Mouse (Mus musculus): Measurements from ENCODE around the gene Sptb. TPM values are rescaled to one million over a fixed set of nuclear protein-coding genes. Genes with fewer than 3 reads are reported as not detected.

Sptb gene
- polyA plus RNA-seq, 1 experiment: 29.1 TPM

- WGBS: 94% methylated on average over 8 of the region's 8 CpGs
- Histone ChIP-seq H3K27ac (ENCODE audit: insufficient read depth, low read depth, low read length) (no peak overlapping the region), H3K4me1 (ENCODE audit: control insufficient read depth, insufficient read depth, low read length) (peaks cover 11% of the 10 kb centered on the region), H3K4me3 (ENCODE audit: insufficient read depth, low read depth, low read length) (no peak overlapping the region)
- no peak for TF ChIP-seq POLR2A (IDR thresholded peaks at IDR 0.05; ENCODE audit: insufficient read depth, low read depth, low read length)
- TF ChIP-seq CTCF (IDR thresholded peaks at IDR 0.05; ENCODE audit: insufficient read depth, low read depth, low read length): no peak
Observed at GRCm38 (mm10) chr12:76537434-76537833, 172.9 kb downstream of the Sptb start.

DNA sequence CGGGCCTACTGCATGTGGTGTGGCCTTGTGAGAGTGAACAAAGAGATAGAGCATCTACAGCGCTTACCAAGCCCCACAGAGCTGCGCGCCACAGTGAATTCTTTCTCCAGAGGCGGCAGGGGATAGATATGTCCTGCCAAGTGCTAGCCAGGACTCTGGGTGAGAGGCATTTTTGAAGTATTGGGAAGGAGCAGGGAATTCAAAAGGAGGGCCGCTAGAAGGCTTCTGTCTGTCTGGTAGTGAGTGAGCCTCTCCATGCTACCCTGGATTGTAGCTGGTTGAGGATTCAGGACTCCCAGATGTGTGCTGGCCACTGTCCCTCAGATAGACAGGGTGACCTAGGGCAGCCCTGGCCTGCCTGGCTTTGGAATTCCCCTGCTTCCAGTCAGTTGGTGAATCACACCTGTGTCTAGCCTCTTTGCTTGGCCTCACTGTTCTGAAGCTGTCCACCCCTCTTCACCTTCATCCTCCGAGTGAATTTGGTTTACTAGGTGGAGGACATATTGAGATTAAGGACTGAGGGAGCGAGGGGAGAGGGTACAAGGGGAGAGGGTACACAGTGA lies 173.7 kb downstream of the Sptb start:
- no peak overlapping the region for H3K27ac ChIP-seq (ENCODE audit: insufficient read depth, low read depth, low read length)
- no peak overlapping the region for H3K4me3 ChIP-seq (ENCODE audit: insufficient read depth, low read depth, low read length)
- peaks cover 11% of the 10 kb centered on the region for H3K4me1 ChIP-seq (ENCODE audit: control insufficient read depth, insufficient read depth, low read length)
- 87% methylated on average over 8 of the region's 8 CpGs for WGBS
- no peak for TF ChIP-seq POLR2A (IDR thresholded peaks at IDR 0.05; ENCODE audit: insufficient read depth, low read depth, low read length)

DNA sequence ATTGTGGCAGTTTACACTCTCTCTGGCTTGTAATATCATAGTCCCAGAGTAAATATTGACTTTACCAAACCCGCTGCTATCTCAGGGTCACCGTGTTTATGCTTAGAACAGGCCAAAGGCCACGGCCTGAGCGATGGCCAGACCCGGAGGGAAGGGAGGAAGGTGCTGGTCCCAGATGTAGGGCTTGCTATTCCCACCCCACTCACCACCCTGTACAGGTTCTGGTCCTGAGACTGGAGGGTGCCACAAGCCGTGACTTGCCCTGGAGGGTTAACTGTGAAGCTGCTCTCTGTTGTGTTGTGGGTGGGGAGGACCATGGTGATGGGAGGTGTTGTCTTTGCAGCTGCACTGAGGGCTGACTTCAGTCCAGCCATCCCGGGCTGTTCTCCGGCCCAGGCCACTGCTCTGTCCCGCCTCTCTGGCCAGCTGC lies 174.9 kb downstream of the Sptb start:
- peaks cover 13% of the 10 kb centered on the region for H3K4me1 ChIP-seq (ENCODE audit: control insufficient read depth, insufficient read depth, low read length)

GRCm38 (mm10) chr12:76534641-76535283 lies 175.6 kb downstream of the Sptb start:
- H3K4me1 ChIP-seq (ENCODE audit: control insufficient read depth, insufficient read depth, low read length): peaks cover 14% of the 10 kb centered on the region
- no peak for TF ChIP-seq POLR2A (IDR thresholded peaks at IDR 0.05; ENCODE audit: insufficient read depth, low read depth, low read length)
- TF ChIP-seq CTCF (IDR thresholded peaks at IDR 0.05; ENCODE audit: insufficient read depth, low read depth, low read length): no peak
- no peak overlapping the region for H3K27ac ChIP-seq (ENCODE audit: insufficient read depth, low read depth, low read length)
- 64% methylated on average over 9 of the region's 9 CpGs for WGBS
- H3K4me3 ChIP-seq (ENCODE audit: insufficient read depth, low read depth, low read length): no peak overlapping the region

More for the DNA sequence above, 174.9 kb downstream of the Sptb start:
- 82% methylated on average over 9 of the region's 9 CpGs for WGBS
- TF ChIP-seq POLR2A (IDR thresholded peaks at IDR 0.05; ENCODE audit: insufficient read depth, low read depth, low read length): no peak
- TF ChIP-seq CTCF (IDR thresholded peaks at IDR 0.05; ENCODE audit: insufficient read depth, low read depth, low read length): no peak
- H3K4me3 ChIP-seq (ENCODE audit: insufficient read depth, low read depth, low read length): no peak overlapping the region
- no peak overlapping the region; the same call in 1 of the 2 replicates for H3K27ac ChIP-seq (ENCODE audit: insufficient read depth, low read depth, low read length)

DNA sequence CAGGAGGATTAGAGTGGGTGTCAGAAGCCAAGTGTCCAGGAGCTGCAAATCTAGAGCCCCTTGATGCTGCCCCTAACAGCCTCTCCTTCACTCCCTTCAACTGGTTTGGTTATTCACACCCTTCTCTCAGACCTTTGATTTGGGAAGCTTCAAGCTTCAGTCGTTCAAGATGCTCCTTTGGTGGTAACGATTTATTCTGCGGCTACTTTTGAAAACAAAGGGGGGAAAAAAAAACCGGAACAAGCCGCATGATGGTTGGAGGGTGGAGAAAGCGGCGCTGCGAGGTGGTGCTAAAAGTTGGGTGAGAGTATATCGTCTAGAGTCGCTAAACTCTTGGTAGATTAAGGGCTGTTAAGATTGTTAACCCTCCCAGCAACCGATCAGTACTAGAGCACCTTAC lies 176.1 kb downstream of the Sptb start:
- Histone ChIP-seq H3K27ac (ENCODE audit: insufficient read depth, low read depth, low read length) (no peak overlapping the region), H3K4me3 (ENCODE audit: insufficient read depth, low read depth, low read length) (peak overlapping the region; percentile 68), H3K4me1 (ENCODE audit: control insufficient read depth, insufficient read depth, low read length) (peaks cover 14% of the 10 kb centered on the region)
- TF ChIP-seq POLR2A (IDR thresholded peaks at IDR 0.05; ENCODE audit: insufficient read depth, low read depth, low read length) (no peak), CTCF (IDR thresholded peaks at IDR 0.05; ENCODE audit: insufficient read depth, low read depth, low read length) (no peak)
- WGBS: 12% methylated on average over 11 of the region's 11 CpGs

- WGBS: under 1% methylated on average over 74 of the region's 74 CpGs
- H3K27ac ChIP-seq (ENCODE audit: insufficient read depth, low read depth, low read length): no peak overlapping the region
- TF ChIP-seq POLR2A (IDR thresholded peaks at IDR 0.05; ENCODE audit: insufficient read depth, low read depth, low read length) (no peak), CTCF (IDR thresholded peaks at IDR 0.05; ENCODE audit: insufficient read depth, low read depth, low read length) (no peak)
- peaks cover 14% of the 10 kb centered on the region for H3K4me1 ChIP-seq (ENCODE audit: control insufficient read depth, insufficient read depth, low read length)
- peak overlapping the region; percentile 68 for H3K4me3 ChIP-seq (ENCODE audit: insufficient read depth, low read depth, low read length)
Observed at GRCm38 (mm10) chr12:76533377-76534222, 176.7 kb downstream of the Sptb start.

DNA sequence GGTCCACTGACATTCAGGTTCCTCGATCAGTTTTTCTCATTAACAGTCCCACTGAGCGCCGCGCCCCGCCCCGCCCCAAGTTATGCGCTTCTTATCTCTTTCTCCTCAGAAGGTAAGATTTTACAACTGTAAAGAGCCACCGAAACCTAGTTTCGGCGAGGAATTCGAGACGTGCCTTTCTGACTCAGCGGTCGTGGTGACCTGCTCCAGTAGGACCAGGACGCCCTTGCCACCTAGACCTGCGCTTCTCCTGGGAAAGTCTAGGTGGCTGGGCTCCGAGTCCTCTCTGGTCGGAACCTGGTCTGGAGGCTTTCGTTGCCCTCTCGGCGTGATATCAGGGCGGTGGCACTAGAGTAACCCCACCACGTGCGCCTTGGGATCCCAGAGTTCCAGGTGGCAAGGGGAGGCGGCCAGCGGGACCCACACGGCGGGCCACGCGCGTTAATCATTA lies 177.4 kb downstream of the Sptb start:
- under 1% methylated on average over 31 of the region's 31 CpGs for WGBS
- H3K4me1 ChIP-seq (ENCODE audit: control insufficient read depth, insufficient read depth, low read length): peaks cover 14% of the 10 kb centered on the region
- no peak overlapping the region for H3K27ac ChIP-seq (ENCODE audit: insufficient read depth, low read depth, low read length)

DNA sequence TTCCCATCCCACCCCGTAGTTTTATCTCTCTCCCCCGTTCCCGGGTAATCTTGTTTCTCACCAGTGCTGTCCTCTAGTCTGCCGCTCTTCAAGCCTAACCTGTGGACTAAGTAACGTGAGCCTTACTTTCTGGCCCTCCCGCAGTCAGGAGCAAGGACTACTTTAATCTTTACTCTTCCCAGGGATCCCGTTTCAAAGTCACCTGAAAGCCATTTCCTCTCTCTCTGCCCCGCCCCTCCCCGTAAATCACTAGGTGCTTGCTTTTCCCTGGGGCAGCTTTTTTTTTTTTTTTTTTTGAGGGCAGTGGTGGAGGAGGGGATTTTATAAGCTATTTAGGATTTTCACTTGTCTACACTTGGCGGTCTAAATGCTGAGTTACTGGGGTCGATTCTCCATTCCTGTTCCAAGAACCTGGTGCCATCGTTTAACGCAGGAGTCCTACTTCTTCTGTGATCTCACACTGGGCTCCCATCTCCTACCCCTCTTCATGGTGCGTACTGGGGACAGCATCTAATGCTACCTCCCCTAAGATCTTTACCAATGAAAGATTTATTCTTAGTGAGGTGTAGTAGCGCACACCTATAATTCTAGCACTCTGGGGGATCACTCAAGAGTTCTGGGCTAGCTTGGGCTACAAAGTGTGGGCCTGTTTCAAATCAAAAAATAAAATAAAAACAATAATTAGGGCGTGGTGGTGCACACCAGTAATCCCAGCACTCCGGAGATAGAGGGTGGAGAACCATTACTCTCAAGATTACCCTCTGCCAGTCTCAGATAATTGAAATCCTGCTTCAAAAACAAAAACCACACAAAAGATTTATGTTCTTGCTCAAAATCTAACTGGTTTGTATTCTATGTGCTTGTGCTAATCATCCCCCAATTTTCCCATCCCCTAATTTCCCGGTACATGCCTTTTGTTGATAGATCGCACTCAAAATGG lies 178.1 kb downstream of the Sptb start:
- H3K27ac ChIP-seq (ENCODE audit: insufficient read depth, low read depth, low read length): no peak overlapping the region
- WGBS: 31% methylated on average over 19 of the region's 19 CpGs

More for the DNA sequence above, 177.4 kb downstream of the Sptb start:
- TF ChIP-seq POLR2A (IDR thresholded peaks at IDR 0.05; ENCODE audit: insufficient read depth, low read depth, low read length) (no peak), CTCF (IDR thresholded peaks at IDR 0.05; ENCODE audit: insufficient read depth, low read depth, low read length) (no peak)
- H3K4me3 ChIP-seq (ENCODE audit: insufficient read depth, low read depth, low read length): peak overlapping the region; percentile 68

More for the DNA sequence above, 178.1 kb downstream of the Sptb start:
- Histone ChIP-seq H3K4me3 (ENCODE audit: insufficient read depth, low read depth, low read length) (peak overlapping the region; percentile 68; the same call in 1 of the 2 replicates), H3K4me1 (ENCODE audit: control insufficient read depth, insufficient read depth, low read length) (peaks cover 14% of the 10 kb centered on the region)
- TF ChIP-seq POLR2A (IDR thresholded peaks at IDR 0.05; ENCODE audit: insufficient read depth, low read depth, low read length) (no peak), CTCF (IDR thresholded peaks at IDR 0.05; ENCODE audit: insufficient read depth, low read depth, low read length) (no peak)

All from olfactory bulb, adult 2 months (tissue).